Mouse (Mus musculus): ENCODE data around the gene Wdfy2.

- no peak for TF ChIP-seq CTCF (conservative IDR thresholded peaks at IDR 0.05; ENCODE audit: insufficient read depth, insufficient read length, low read depth, low read length)
- no peak for TF ChIP-seq POLR2A (IDR thresholded peaks at IDR 0.05; ENCODE audit: low read depth, low read length)
Observed at GRCm38 (mm10) chr14:62808661-62809523, 28.6 kb upstream of the Wdfy2 start.

Measured in kidney, adult 2 months (tissue).